Mouse (Mus musculus) embryonic fibroblast, embryonic 13.5 days (primary cell): Measurements from ENCODE around the gene Lhfpl5.

Source experiments
- CTCF ChIP-seq: IDR thresholded peaks from 2 replicates; pipeline ENCODE4 v1.5.1; 2011; ENCODE audit warnings: mild to moderate bottlenecking, control low read depth, low read length, moderate library complexity, borderline replicate concordance; ENCODE audit not compliant: insufficient read depth
- POLR2A ChIP-seq: IDR thresholded peaks from 2 replicates; pipeline ENCODE4 v1.6.1; 2011; ENCODE audit warnings: low read depth, mild to moderate bottlenecking, control low read depth, low read length, moderate library complexity

DNA sequence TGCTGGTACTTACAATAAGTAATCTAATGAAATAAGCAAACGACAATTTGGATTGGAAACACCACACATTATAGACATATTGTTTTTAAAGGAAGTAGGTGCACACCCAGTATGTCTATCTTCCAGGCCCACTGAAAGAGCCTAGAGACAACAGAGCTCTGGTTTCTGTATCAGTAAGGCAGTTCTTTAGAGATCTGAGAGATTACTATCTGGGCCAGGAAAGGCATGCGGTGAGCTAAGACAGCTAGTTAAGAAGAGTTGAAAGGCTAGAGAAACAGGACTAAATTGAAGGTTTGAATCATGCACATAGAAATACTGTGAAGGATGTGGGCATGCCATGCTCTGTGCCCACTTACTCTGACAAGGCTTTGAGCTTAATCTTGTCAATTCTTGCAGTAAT lies 37.2 kb downstream of the Lhfpl5 start:
- no peak for TF ChIP-seq CTCF
- no peak for TF ChIP-seq POLR2A
